Mouse (Mus musculus): ENCODE measurements at regions not wholly inside any gene's neighbourhood (a gene's known extent, or its start where the extent isn't known, plus 50 kb on each side); places are given as distances from the start of the nearest gene placed in this dataset.

DNA sequence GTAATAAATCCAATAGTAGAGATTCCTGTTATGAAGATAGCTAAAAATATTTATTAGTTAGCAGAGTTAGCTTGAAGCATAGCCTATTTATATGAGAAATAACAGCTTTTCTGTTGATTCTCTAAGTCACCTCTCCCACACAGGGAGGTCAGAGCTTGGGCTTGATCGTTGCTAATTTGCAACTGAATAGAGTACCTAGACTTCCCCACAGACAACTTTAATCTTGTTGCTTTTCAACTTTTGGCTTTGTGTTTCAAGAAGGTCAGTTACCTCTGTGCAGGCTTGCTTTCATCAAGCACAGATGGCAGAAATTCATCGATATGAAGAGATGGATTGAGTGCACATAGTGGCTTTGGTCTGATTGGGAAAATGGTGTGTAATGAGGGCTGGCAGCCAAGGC lies 118.9 kb upstream of the Nr2f1 start:
- no peak for TF ChIP-seq POLR2A (IDR thresholded peaks at IDR 0.05; ENCODE audit: insufficient read depth, low read length)
- no peak for TF ChIP-seq CTCF (IDR thresholded peaks at IDR 0.05; ENCODE audit: low read depth, low read length)
- no peak for TF ChIP-seq EP300 (IDR thresholded peaks at IDR 0.05; ENCODE audit: insufficient read depth, low read depth, low read length)

All from ES-Bruce4 (cell line).